Mouse (Mus musculus): ENCODE measurements around the gene Prpf18. TPM values are rescaled to one million over a fixed set of nuclear protein-coding genes. Genes with fewer than 3 reads are reported as not detected.

Prpf18 gene
- 35.7 and 36.1 TPM in 2 replicates for polyA plus RNA-seq (2016; fragmentation: Nextera tagmentation; extraction: Ambion mirVana)

DNA sequence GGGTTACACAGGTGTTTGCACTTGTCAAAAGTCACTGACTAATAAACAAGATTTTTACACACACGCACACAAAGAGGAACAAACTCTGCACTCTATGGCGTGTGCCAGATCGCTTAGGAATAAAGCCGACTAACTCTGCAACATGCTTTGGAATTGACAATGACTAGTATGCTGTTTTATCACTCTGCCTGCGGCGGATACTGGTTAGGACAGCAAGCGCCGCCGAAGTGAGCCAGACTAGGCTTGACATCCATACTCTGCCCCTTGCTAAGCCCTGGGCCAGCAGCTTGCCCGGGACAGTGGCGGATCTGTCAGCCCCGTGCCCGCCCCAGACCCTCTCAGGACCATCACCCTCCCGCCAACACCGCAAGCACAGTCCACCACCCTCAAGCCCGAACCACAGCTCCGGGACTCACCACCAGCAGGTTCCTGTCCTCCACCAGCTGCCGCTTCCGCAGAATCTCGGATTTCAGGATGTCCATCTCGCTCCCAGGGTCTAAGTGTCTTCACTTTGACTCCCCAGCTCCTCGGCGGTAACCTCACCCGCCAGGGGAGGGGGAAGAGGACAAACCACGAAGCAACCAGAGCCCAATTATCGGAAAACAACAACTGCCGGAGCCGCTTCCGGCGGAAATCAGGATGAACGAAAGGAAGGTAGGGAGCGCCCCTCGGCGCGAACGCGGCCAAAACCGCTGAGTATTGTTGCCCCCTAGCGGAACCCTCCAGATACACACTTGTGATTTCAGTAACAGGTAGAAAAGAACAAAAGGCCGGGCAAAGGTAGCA is at the start of gene Prpf18:
Prpf18 (minus strand) TSS at position 614 of the 786 bp plus-strand sequence.
- peak within 1 kb of the TSS; percentile 94 for H3K9ac ChIP-seq
- peak within 1 kb of the TSS; percentile 74 for H3K4me2 ChIP-seq
- peak; percentile 91 for ATAC-seq (ENCODE audit: insufficient number of reproducible peaks, low FRiP score)
- H3K27ac ChIP-seq (ENCODE audit: poor library complexity, severe bottlenecking), result peak within 1 kb of the TSS; percentile 53
- H3K4me1 ChIP-seq (replicated peaks), result peaks cover 14% of the 10 kb centered on the region
- peak within 1 kb of the TSS; percentile 99 for H3K4me3 ChIP-seq
- H3K9me3 ChIP-seq (replicated peaks), result no peaks in the 10 kb centered on the region
- 1% methylated on average over 40 of the region's 40 CpGs for WGBS
- peaks cover 9% of the 10 kb centered on the region for H3K36me3 ChIP-seq
- H3K27me3 ChIP-seq (replicated peaks), result no peaks in the 10 kb centered on the region

DNA sequence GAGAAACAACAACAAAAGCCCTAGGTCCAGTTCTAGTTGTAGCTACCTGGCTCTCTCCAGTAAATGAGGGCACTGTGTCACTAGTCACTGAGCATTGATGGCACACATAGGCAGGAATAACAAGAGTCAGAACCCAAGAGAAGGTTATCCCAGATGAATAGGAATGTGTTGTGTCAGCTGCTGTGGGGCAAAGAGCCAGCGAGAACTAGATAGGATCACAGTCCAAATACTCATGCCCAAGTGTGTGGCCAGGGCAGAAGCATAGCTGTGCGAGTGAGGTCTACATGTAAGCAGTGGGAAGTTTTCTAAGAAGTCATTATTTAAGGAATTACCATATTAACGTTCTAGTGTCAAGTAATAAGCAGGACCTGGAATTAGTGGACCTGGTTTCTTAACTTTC is 28.0 kb upstream of the Prpf18 start:
- Histone ChIP-seq H3K9me3 (replicated peaks) (peaks cover 4% of the 10 kb centered on the region; the same call in 1 of the 2 replicates), H3K4me3 (no peak overlapping the region)

DNA sequence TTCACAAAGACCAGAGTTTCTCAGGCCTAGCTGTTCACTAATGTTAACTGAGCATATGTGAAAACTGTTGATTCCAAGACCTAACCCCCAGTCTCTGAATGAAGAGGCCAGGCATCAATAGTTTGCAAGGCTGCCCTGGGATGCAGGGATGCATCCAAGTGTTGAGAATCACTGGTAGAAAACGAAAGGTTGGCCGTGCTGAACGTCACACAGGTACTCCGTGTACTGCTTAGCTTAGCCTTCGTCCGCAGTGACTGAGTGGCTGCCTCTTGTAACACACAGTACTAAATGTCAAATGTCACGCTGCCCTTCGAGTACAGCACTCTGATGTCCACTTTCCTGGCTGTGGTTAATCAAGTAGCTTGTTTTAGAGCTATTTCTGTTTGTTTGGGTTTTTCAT is 19.7 kb upstream of the Prpf18 start:
- H3K36me3 ChIP-seq, result no peaks in the 10 kb centered on the region
- no peak overlapping the region for H3K27ac ChIP-seq (ENCODE audit: poor library complexity, severe bottlenecking)
- H3K4me3 ChIP-seq, result no peak overlapping the region
- H3K9ac ChIP-seq, result no peak overlapping the region
- 78% methylated on average over 8 of the region's 8 CpGs for WGBS
- H3K27me3 ChIP-seq (replicated peaks), result no peaks in the 10 kb centered on the region
- no peak overlapping the region for H3K4me2 ChIP-seq
- H3K4me1 ChIP-seq (replicated peaks), result no peaks in the 10 kb centered on the region
- H3K9me3 ChIP-seq (replicated peaks), result no peaks in the 10 kb centered on the region
- ATAC-seq (ENCODE audit: insufficient number of reproducible peaks, low FRiP score), result no peak

More for the DNA sequence above, 28.0 kb upstream of the Prpf18 start:
- WGBS, result 70% methylated on average over 3 of the region's 3 CpGs
- H3K36me3 ChIP-seq, result no peaks in the 10 kb centered on the region
- H3K4me2 ChIP-seq, result no peak overlapping the region
- no peak overlapping the region for H3K9ac ChIP-seq
- no peaks in the 10 kb centered on the region for H3K4me1 ChIP-seq (replicated peaks)
- H3K27ac ChIP-seq (ENCODE audit: poor library complexity, severe bottlenecking), result no peak overlapping the region
- ATAC-seq (ENCODE audit: insufficient number of reproducible peaks, low FRiP score), result no peak
- H3K27me3 ChIP-seq (replicated peaks), result no peaks in the 10 kb centered on the region

DNA sequence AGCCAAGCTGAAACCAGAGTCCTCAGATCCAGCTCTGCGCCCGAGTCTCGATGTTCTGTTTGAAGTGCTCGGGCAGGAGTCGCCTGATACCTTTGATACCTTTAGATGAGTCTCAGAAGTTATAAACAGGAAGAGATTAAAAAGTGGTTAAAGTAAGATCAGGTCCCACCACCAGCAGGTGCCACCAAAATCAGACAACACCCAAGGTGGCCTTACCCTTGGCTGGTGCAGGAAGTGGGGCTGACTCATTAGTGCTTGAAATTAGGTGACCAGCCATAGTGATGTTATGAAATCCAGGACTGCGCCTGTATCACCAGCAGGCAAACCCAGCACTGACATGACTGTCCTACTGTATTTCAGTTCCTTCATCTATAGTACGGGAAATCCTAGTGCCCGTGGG is 17.8 kb upstream of the Prpf18 start:
- Histone ChIP-seq H3K4me1 (replicated peaks) (no peaks in the 10 kb centered on the region), H3K27ac (ENCODE audit: poor library complexity, severe bottlenecking) (no peak overlapping the region), H3K9me3 (replicated peaks) (no peaks in the 10 kb centered on the region), H3K9ac (no peak overlapping the region), H3K36me3 (no peaks in the 10 kb centered on the region), H3K27me3 (replicated peaks) (no peaks in the 10 kb centered on the region), H3K4me2 (no peak overlapping the region), H3K4me3 (no peak overlapping the region)
- no peak for ATAC-seq (ENCODE audit: insufficient number of reproducible peaks, low FRiP score)
- WGBS, result 86% methylated on average over 8 of the region's 8 CpGs

DNA sequence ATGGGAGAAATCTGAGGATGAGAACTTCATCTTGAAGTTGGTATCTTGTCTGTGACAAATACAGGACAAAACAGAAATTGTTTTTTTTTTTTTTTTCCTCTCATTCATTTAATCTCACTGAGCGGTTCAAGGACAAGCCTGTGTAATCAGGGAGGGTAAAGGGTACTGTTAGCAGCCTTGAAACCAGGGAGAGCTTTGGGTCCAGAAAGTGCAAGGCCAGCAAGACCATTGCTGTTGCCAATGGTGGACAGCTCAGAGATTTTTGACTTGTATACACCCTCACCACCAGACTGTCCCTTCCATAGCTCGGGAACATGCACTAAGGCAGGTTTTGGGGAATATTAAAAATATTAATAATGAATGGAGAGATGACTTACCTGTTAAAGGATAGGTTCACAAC is 16.7 kb upstream of the Prpf18 start:
- Histone ChIP-seq H3K4me1 (replicated peaks) (no peaks in the 10 kb centered on the region), H3K9ac (no peak overlapping the region), H3K27ac (ENCODE audit: poor library complexity, severe bottlenecking) (no peak overlapping the region), H3K4me2 (no peak overlapping the region), H3K4me3 (no peak overlapping the region), H3K36me3 (no peaks in the 10 kb centered on the region), H3K27me3 (replicated peaks) (no peaks in the 10 kb centered on the region), H3K9me3 (replicated peaks) (no peaks in the 10 kb centered on the region)
- no peak for ATAC-seq (ENCODE audit: insufficient number of reproducible peaks, low FRiP score)
- 76% methylated on average over 2 of the region's 2 CpGs for WGBS

DNA sequence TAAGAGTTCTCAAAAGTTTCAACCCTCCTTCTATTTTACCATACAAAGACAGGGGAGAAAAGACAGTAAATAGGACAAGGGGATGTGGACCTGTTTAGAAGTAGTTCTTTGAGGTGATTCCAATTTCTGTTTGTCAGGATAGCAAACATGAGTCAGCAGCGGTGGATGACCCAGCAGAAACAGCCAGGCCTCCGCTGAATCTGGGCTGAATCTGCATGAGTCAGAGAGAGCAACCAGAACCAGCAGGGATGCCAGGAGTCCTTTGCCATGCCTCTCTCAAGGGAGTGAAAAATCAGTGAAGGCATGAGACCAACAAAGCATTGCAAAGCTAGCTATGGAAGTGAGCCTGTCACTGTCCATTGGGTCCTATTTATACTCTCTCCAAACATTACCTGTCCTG is 8.8 kb upstream of the Prpf18 start:
- 0 out of 2 replicates have a peak, but pooled peaks have one; percentile 39 for ATAC-seq (ENCODE audit: insufficient number of reproducible peaks, low FRiP score)

DNA sequence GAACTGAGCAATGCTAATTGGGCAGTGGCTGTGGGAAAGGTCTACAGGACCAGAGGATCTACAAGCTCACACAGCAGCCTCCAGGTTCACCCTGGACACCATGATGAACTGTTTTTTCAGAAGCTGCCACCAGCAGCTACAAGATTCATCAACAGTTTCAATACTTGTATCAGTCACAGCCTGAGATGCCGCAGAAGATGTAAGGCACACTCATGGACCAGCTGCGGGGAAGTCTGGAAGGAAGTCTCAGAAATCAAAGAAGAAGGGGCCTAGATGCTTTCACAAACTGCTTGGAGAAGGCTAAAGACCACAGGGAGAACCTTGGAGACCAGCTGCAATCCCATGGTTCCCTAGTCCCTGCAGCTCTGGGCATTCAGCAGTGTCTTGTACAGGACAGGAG is 2.3 kb downstream of the Prpf18 start:
- 0 out of 2 replicates have a peak overlapping the region, but pooled peaks have one; percentile 19 for H3K4me2 ChIP-seq
- H3K9ac ChIP-seq, result no peak overlapping the region
- H3K27me3 ChIP-seq (replicated peaks), result no peaks in the 10 kb centered on the region
- no peak overlapping the region for H3K4me3 ChIP-seq
- H3K36me3 ChIP-seq, result peaks cover 25% of the 10 kb centered on the region
- no peak overlapping the region for H3K27ac ChIP-seq (ENCODE audit: poor library complexity, severe bottlenecking)
- no peak for ATAC-seq (ENCODE audit: insufficient number of reproducible peaks, low FRiP score)
- WGBS, result 89% methylated on average over 2 of the region's 2 CpGs
- H3K4me1 ChIP-seq (replicated peaks), result peaks cover 14% of the 10 kb centered on the region
- no peaks in the 10 kb centered on the region for H3K9me3 ChIP-seq (replicated peaks)

More for the DNA sequence above, 8.8 kb upstream of the Prpf18 start:
- 72% methylated on average over 2 of the region's 2 CpGs for WGBS
- no peaks in the 10 kb centered on the region for H3K9me3 ChIP-seq (replicated peaks)
- no peak overlapping the region for H3K4me3 ChIP-seq
- H3K27ac ChIP-seq (ENCODE audit: poor library complexity, severe bottlenecking), result no peak overlapping the region
- H3K27me3 ChIP-seq (replicated peaks), result no peaks in the 10 kb centered on the region
- no peak overlapping the region for H3K9ac ChIP-seq
- H3K36me3 ChIP-seq, result no peaks in the 10 kb centered on the region
- H3K4me1 ChIP-seq (replicated peaks), result no peaks in the 10 kb centered on the region
- no peak overlapping the region for H3K4me2 ChIP-seq

DNA sequence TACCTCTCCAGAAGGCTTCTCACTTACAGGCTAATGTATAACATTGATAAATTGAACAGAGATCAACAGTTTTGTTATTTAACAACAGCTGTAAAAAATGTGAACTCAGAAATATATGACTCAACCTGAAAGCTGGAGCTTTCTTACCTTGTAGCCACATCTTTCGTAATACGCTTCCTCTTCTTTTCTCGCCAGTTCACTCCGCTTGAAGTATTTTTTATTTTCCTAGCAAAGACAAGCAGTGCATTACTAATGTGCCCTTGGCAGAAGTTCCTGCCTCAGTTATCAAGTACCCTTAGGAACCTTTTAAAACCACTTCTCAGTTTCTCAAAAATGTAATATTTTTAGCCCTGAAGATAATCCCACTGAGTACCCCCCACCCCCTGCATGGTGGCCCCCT is 3.8 kb downstream of the Prpf18 start:
- peaks cover 33% of the 10 kb centered on the region for H3K36me3 ChIP-seq
- no peak for ATAC-seq (ENCODE audit: insufficient number of reproducible peaks, low FRiP score)
- H3K27me3 ChIP-seq (replicated peaks), result no peaks in the 10 kb centered on the region
- no peak overlapping the region for H3K4me2 ChIP-seq
- no peak overlapping the region for H3K9ac ChIP-seq
- no peaks in the 10 kb centered on the region for H3K9me3 ChIP-seq (replicated peaks)
- no peak overlapping the region for H3K4me3 ChIP-seq
- H3K27ac ChIP-seq (ENCODE audit: poor library complexity, severe bottlenecking), result no peak overlapping the region
- 85% methylated on average over 4 of the region's 4 CpGs for WGBS
- H3K4me1 ChIP-seq (replicated peaks), result peaks cover 14% of the 10 kb centered on the region

DNA sequence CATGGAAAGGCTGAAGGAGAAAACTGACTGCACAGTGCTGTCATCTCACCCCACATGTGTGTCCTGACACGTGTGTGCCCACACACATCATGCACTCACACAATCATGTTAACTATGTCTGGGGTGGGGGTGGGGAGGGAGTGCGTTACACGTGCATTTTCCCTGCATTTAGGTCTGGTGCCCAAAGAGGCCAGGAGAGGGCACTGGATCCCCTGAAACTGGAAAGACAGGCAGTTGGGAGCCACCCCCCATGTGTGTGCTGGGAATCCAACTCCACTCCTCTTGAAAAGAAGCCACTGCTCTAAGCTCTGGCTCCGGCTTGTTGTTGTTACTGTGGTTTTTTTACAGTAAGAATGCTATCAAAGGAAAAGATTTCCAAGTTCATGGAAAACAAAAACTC is 6.8 kb downstream of the Prpf18 start:
- no peaks in the 10 kb centered on the region for H3K9me3 ChIP-seq (replicated peaks)
- peaks cover 52% of the 10 kb centered on the region for H3K36me3 ChIP-seq
- H3K27me3 ChIP-seq (replicated peaks), result no peaks in the 10 kb centered on the region
- H3K4me1 ChIP-seq (replicated peaks), result peaks cover 4% of the 10 kb centered on the region; the same call in 1 of the 2 replicates
- H3K27ac ChIP-seq (ENCODE audit: poor library complexity, severe bottlenecking), result no peak overlapping the region
- no peak overlapping the region for H3K9ac ChIP-seq
- no peak overlapping the region for H3K4me3 ChIP-seq
- H3K4me2 ChIP-seq, result no peak overlapping the region
- no peak for ATAC-seq (ENCODE audit: insufficient number of reproducible peaks, low FRiP score)
- 80% methylated on average over 4 of the region's 4 CpGs for WGBS

DNA sequence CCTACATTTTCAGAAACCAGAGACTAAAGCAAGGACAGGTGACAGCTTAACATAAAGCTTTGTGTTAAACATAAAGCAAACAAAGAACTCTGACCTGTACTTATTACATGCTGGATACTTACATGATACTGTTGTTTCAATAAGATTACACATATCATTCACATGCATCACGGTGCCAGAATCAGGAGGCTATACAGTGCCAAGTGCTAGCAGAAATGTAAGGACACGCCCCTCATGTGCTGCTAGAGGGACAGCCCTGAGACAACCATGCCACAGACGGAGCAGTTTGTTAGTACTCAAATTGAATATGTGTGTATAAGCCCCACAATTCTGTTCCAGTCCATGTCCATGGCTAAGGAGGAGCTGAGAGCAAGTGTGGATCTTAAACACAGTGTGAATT is 13.7 kb downstream of the Prpf18 start:
- peaks cover 80% of the 10 kb centered on the region for H3K36me3 ChIP-seq
- no peaks in the 10 kb centered on the region for H3K4me1 ChIP-seq (replicated peaks)
- H3K9me3 ChIP-seq (replicated peaks), result no peaks in the 10 kb centered on the region
- H3K27ac ChIP-seq (ENCODE audit: poor library complexity, severe bottlenecking), result no peak overlapping the region
- ATAC-seq (ENCODE audit: insufficient number of reproducible peaks, low FRiP score), result no peak
- no peak overlapping the region for H3K4me3 ChIP-seq
- no peaks in the 10 kb centered on the region for H3K27me3 ChIP-seq (replicated peaks)
- WGBS, result 83% methylated on average over 3 of the region's 3 CpGs
- H3K9ac ChIP-seq, result no peak overlapping the region
- no peak overlapping the region for H3K4me2 ChIP-seq

DNA sequence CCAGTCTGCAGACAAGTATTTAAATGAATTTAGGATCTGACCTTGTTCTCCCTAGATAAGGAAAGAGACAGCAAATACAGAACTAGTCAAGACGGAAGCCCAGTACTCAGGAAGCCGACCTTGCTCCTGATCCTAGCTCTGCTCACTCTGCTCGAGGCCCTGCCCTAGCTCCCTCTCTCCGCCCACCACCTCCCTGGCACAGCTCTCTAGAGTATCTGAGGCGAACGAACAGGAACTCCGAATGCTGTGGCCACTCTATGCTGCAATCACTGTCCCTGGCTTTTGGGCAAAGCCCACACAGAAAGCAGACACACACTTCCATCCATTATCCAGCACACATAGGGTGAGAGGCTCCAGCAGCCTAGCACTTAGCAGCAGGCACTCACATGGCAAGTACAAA is 15.3 kb downstream of the Prpf18 start:
- H3K27ac ChIP-seq (ENCODE audit: poor library complexity, severe bottlenecking), result no peak overlapping the region
- no peaks in the 10 kb centered on the region for H3K27me3 ChIP-seq (replicated peaks)
- H3K36me3 ChIP-seq, result peaks cover 80% of the 10 kb centered on the region
- no peak overlapping the region for H3K9ac ChIP-seq
- no peaks in the 10 kb centered on the region for H3K9me3 ChIP-seq (replicated peaks)
- no peak overlapping the region for H3K4me3 ChIP-seq
- H3K4me1 ChIP-seq (replicated peaks), result no peaks in the 10 kb centered on the region
- H3K4me2 ChIP-seq, result no peak overlapping the region
- 78% methylated on average over 7 of the region's 7 CpGs for WGBS
- no peak for ATAC-seq (ENCODE audit: insufficient number of reproducible peaks, low FRiP score)

DNA sequence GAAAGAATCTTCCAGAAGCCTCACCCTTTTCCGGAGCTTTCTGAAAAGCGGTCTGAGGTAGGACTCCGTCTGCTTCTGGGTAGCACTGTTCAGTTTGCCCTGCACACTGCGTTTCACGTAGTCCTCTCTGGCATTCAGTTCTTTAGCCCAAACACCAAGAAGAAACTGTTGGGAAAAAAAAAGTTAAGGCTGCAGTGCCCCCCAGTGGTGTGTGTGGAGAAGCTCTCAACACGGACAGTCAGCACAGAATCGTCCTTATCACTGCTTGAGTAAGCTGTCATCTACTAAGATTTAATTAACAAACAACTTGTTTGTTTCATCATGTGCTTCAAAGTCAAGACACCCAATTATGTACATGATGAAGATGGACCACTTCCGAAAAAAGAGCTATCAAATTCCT is 16.1 kb downstream of the Prpf18 start:
- Histone ChIP-seq H3K4me2 (no peak overlapping the region), H3K9me3 (replicated peaks) (no peaks in the 10 kb centered on the region), H3K27me3 (replicated peaks) (no peaks in the 10 kb centered on the region), H3K36me3 (peaks cover 84% of the 10 kb centered on the region), H3K4me3 (no peak overlapping the region), H3K4me1 (replicated peaks) (no peaks in the 10 kb centered on the region), H3K9ac (no peak overlapping the region), H3K27ac (ENCODE audit: poor library complexity, severe bottlenecking) (no peak overlapping the region)
- no peak for ATAC-seq (ENCODE audit: insufficient number of reproducible peaks, low FRiP score)
- 87% methylated on average over 8 of the region's 8 CpGs for WGBS

Measured in heart, embryonic 12.5 days (tissue).